Mouse (Mus musculus) testis, adult 2 months (tissue): ENCODE measurements around the gene Cacna2d4. TPM values are rescaled to one million over a fixed set of nuclear protein-coding genes. Genes with fewer than 3 reads are reported as not detected.

Experiments
- H3K27ac ChIP-seq: fragments of 200-500 bp; 2 replicates; pipeline ENCODE4 v1.5.1; 2012; ENCODE audit warnings: low read depth, low read length; ENCODE audit not compliant: control insufficient read depth, insufficient read depth
- H3K27me3 ChIP-seq: fragments of 200-500 bp; 2 replicates; pipeline ENCODE4 v1.6.1; 2012; ENCODE audit warnings: mild to moderate bottlenecking, low read length, moderate library complexity; ENCODE audit not compliant: control insufficient read depth, insufficient read depth
- H3K36me3 ChIP-seq: fragments of 200-500 bp; 2 replicates; pipeline ENCODE4 v1.6.1; 2012; ENCODE audit warnings: mild to moderate bottlenecking, low read length; ENCODE audit not compliant: control insufficient read depth, insufficient read depth
- H3K4me1 ChIP-seq: fragments of 200-500 bp; 2 replicates; pipeline ENCODE4 v1.6.1; 2012; ENCODE audit warnings: low read length; ENCODE audit not compliant: control insufficient read depth, insufficient read depth
- H3K4me3 ChIP-seq: fragments of 200-500 bp; 2 replicates; pipeline ENCODE4 v1.5.1; 2012; ENCODE audit warnings: low read depth, mild to moderate bottlenecking, low read length, moderate library complexity, mixed read lengths; ENCODE audit not compliant: control insufficient read depth
- CTCF ChIP-seq: fragments of 200-500 bp; IDR thresholded peaks from 2 replicates; pipeline ENCODE4 v1.5.1; 2012; ENCODE audit warnings: low read depth, mild to moderate bottlenecking, inconsistent platforms, low read length, moderate library complexity; ENCODE audit not compliant: control insufficient read depth, insufficient read depth, insufficient replicate concordance
- POLR2A ChIP-seq: fragments of 200-500 bp; IDR thresholded peaks from 2 replicates; pipeline ENCODE4 v1.6.1; 2012; ENCODE audit warnings: low read depth, mild to moderate bottlenecking, inconsistent platforms, low read length, moderate library complexity; ENCODE audit not compliant: control insufficient read depth
- polyA plus RNA-seq: library from polyadenylated mRNA; depleted of rRNA; stranded (reverse); fragments of >200 nt; gene quantifications from 2 replicates; pipeline ENCODE4 v1.2.3, GENCODE M21; 2012; rRNA removed

Gene Cacna2d4
- polyA plus RNA-seq, 1 experiment: 0.05 TPM

GRCm38 (mm10) chr6:119389089-119389488, 152.8 kb downstream of the Cacna2d4 start:
- no peaks in the 10 kb centered on the region for H3K27me3 ChIP-seq
- no peak for TF ChIP-seq CTCF
- TF ChIP-seq POLR2A: no peak
- H3K36me3 ChIP-seq: no peaks in the 10 kb centered on the region
- H3K27ac ChIP-seq: peak overlapping the region; percentile 90
- peaks cover 2% of the 10 kb centered on the region for H3K4me1 ChIP-seq
- peak overlapping the region; percentile 99 for H3K4me3 ChIP-seq

DNA sequence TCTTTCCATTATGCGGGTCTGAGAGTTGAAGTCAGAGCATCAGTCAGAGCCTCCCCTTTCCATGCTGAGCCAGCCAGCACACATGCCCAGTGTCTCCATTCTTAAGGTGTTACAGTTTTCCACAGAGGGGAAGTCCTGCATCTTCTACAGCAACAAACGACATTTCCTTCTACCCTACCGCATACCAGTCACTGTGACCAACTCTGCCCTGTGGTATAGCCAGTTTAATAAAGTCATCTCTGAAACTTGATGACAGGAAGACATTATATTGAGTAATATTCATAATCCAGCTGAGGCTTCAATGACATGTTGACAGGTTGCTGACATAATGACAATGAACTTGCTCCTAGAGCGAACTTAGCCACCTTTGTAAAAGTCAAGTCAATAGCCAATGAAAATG, 154.4 kb downstream of the Cacna2d4 start:
- no peak for TF ChIP-seq CTCF
- TF ChIP-seq POLR2A: no peak
- Histone ChIP-seq H3K27ac (no peak overlapping the region), H3K4me1 (peaks cover 2% of the 10 kb centered on the region), H3K4me3 (no peak overlapping the region), H3K27me3 (no peaks in the 10 kb centered on the region), H3K36me3 (no peaks in the 10 kb centered on the region)

DNA sequence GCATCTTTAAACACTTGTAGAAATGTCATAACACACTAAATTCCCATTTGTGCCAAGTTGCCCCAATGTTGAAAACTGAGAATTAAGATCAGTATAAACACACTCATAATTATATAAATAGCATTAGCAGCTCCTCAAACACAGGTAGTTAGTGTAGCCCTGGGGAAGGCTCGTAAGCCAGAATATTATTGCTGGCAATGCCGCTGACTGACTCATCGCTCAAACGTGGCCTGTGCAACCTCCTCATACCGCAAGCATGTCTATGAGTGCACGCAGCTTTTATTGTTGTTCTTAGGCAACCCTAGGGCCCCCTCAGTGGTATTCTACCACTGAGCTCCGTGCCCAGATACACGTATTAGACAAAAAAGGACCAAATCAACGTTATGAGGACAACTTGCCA, 156.5 kb downstream of the Cacna2d4 start:
- Histone ChIP-seq H3K36me3 (no peaks in the 10 kb centered on the region), H3K27me3 (no peaks in the 10 kb centered on the region), H3K4me3 (no peak overlapping the region), H3K27ac (no peak overlapping the region), H3K4me1 (peaks cover 1% of the 10 kb centered on the region)
- TF ChIP-seq POLR2A (no peak), CTCF (no peak)

GRCm38 (mm10) chr6:119395421-119396308, 159.3 kb downstream of the Cacna2d4 start:
- Histone ChIP-seq H3K27me3 (no peaks in the 10 kb centered on the region), H3K27ac (no peak overlapping the region; the same call in 1 of the 2 replicates), H3K36me3 (no peaks in the 10 kb centered on the region), H3K4me1 (no peaks in the 10 kb centered on the region), H3K4me3 (no peak overlapping the region)
- TF ChIP-seq POLR2A: no peak

- no peaks in the 10 kb centered on the region for H3K27me3 ChIP-seq
- H3K4me3 ChIP-seq: no peak overlapping the region
- H3K36me3 ChIP-seq: no peaks in the 10 kb centered on the region
- H3K27ac ChIP-seq: no peak overlapping the region
- no peaks in the 10 kb centered on the region for H3K4me1 ChIP-seq
- TF ChIP-seq CTCF (no peak), POLR2A (no peak)
Observed at GRCm38 (mm10) chr6:119396309-119396634, 159.9 kb downstream of the Cacna2d4 start.

- TF ChIP-seq CTCF (no peak), POLR2A (no peak)
- Histone ChIP-seq H3K36me3 (no peaks in the 10 kb centered on the region), H3K27me3 (no peaks in the 10 kb centered on the region), H3K4me1 (no peaks in the 10 kb centered on the region), H3K27ac (no peak overlapping the region), H3K4me3 (no peak overlapping the region)
Observed at GRCm38 (mm10) chr6:119399371-119399770, 163.0 kb downstream of the Cacna2d4 start.

DNA sequence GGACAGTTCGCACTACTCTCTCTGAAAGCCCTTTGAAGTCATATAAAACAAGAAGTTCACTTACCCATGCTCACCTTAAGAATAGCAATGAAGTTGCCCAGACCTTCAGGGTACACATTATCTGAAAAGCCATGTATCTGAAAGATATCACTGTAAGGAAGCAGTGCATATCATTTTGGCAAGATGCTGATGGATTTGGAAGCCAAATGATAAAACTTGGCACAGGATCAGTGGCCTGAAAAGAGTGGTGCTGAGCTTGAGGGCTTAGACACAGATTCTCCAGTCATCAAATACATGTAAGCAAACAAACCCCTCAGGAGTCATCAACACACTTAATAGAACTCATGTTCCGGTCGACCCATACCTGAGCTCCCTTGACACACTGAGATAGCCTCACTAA, 164.3 kb downstream of the Cacna2d4 start:
- no peaks in the 10 kb centered on the region for H3K36me3 ChIP-seq
- no peaks in the 10 kb centered on the region for H3K4me1 ChIP-seq
- no peaks in the 10 kb centered on the region for H3K27me3 ChIP-seq
- no peak overlapping the region for H3K27ac ChIP-seq
- TF ChIP-seq POLR2A: no peak
- TF ChIP-seq CTCF: no peak
- no peak overlapping the region for H3K4me3 ChIP-seq

DNA sequence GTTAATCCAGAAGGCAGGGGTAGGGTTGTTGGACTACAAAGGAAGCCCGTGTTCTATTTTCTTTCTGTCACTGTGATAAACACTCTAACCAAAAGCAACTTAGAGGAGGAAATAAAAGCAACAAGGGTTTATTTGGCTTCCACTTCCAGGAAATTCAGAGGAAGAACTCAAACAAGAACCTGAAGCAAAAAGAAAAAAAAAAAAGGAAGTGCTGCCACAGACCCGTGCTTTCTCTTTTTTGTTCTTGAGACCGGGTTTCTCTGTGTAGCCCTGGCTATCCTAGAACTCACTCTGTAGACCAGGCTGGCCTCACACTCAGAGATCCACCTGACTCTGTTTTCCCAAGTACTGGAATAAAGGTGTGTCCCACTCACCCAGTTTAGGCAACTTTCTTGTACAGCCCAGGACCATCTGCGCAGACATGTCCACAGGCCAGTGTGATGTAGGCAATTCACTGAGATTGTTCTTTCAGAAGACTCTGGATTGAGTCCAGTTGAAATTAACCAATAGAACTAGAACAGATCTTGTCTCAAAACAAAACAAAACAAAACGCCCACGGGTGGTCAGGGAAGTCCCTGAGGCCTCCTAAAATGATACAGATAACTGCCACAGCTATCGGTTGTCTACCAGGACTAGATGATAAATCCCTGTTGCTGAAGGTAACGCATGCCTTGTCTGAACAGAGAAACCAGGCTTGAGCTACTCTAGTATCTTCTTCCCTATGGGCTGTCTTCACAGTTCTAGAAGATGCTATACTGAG, 165.4 kb downstream of the Cacna2d4 start:
- Histone ChIP-seq H3K27me3 (no peaks in the 10 kb centered on the region), H3K4me1 (no peaks in the 10 kb centered on the region), H3K4me3 (no peak overlapping the region), H3K27ac (no peak overlapping the region), H3K36me3 (no peaks in the 10 kb centered on the region)
- TF ChIP-seq POLR2A (no peak), CTCF (no peak)

Other genes with a start within 250 kb of the Cacna2d4 start
- gene Dcp1b, start 61.3 kb upstream of the Cacna2d4 start, polyA plus RNA-seq: 107 and 111 TPM in 2 replicates
- 1.5 and 1.8 TPM in 2 replicates for gene Cacna1c, start 40.1 kb upstream of the Cacna2d4 start, polyA plus RNA-seq
- 0.10 and 0.17 TPM in 2 replicates for gene Lrtm2, start 94.2 kb downstream of the Cacna2d4 start, polyA plus RNA-seq
- gene Adipor2, start 181.2 kb downstream of the Cacna2d4 start, polyA plus RNA-seq: 20.8 and 22.0 TPM in 2 replicates
- 21.6 and 21.8 TPM in 2 replicates for gene Fbxl14, start 243.1 kb downstream of the Cacna2d4 start, polyA plus RNA-seq